Mouse (Mus musculus) telencephalon, adult 2 months (tissue): Measurements from ENCODE around the gene Grin2d.
"Not testable (repeated sequence)": the region's sequence is repeated elsewhere in the genome, so short reads cannot be mapped to it uniquely, and the experiment has no call there.

Experiments
- DNase-seq: peaks from one replicate; pipeline ENCODE4 v3.0.0-alpha.2; 2011; ENCODE audit warnings: low read depth, low spot score

Grin2d gene

DNA sequence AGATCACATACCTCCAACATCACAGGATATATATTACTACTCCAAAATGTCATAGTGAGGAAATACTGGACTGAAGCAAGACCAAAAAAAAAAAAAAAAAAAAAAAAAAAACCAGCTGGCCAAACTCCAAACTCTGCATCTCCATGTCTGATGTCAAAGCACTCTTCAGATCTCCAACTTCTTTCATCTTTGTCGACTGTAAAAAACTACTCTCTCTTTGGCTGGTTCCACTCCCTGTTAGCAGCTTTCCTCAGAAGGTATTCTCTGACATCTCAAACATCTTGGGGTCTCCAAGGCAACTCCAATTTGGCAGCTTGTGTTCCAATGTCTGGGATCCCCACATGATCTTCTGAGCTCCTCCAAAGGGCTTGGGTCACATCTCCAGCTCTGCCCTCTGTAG is at the start of gene Grin2d:
Grin2d (minus strand) TSS at position 101 of the 400 bp plus-strand sequence.
- not testable (repeated sequence) for DNase-seq

DNA sequence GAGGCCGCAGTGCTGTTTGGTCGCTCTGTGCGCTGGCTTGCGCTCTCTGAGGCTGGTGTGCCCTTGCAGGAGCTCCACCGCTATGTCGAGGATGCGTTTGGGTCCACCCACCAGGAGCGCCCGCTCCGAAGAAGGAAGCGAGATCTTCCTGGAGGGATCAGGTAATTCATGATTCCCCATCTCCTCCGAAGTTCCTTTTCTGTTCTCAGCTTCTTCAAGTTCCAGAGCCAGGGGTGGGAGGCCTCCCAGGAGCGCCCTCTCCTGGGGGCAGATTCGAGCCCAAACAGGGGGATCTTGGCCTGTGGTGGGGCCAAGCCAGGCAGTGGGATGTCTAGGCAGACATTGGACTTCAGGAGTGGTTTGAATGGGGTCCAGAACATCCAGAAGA is 46.2 kb upstream of the Grin2d start:
- DNase-seq, result no peak

DNA sequence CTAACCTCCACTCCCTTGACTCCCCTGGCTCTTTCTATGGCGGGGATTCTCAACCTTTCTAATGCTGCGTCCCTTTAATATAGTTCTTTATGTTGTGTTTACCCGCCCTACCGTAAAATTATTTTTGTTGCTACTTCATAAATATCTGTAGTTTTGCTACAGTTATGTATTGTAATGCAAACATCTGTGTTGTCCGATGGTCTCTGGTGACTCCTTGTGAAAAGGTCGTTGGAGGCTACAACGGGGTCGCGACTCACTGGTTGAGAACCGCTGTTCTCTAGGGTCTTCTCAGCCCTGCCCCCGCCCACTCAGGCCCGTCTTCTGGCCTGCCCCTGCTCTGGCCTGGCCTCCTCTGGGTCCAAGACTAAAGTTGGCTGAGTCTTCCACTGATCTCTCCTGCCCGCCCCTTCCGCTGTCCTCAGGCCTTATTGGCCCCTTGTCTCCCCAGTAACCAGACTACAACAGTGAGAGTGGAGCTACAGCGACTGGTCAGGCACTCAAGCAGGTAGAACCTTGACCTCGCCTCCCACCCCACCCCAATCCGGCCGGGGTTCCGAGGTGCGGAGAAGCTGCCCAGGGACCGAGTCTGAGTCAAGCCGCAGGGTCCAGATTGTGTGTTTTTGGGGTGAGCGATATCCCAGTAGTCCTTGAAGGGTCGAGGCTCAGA is 45.7 kb upstream of the Grin2d start, which contains the start of gene Ccdc114:
Ccdc114 (plus strand) TSS at position 311 of the 667 bp plus-strand sequence.
- no peak for DNase-seq

DNA sequence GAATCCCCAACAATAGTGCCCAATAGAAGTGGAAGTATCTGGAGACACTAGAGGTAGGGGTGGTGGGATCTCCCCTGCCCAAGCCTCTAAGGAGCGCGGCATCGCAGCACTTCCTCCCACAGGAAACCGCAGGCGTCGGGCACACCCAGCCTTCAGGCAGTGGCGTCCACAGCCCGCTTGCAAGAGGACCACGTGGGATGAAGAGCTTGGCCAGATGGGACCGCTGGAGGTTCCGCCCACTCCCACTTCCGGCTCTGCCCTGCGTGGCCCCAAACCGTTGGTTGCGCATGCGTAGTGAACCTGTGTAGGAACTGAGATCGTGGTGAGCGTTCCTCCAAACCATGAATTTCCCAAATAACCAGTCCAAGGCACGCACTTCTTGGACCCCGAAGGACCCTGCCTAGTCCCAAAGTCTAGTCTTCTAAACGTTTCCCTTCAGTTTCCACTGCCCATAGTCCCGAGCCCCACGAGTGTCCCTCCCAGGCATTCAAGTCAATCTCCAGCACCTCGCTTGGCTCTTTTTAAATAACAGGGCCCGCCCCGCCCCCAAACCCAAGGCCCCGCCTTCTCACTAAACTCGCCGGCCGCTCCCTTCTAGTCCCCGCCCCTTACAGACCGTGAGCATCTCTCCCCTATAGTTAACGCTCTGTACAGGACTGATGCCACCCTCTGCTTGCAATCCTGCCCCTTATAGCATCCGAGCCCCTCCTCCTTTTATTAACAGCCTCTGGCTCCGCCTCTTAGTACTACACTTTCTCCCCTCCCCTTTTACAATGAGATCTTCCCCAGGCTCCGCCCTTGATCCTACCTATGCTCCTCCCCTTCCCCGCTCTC is 45.0 kb upstream of the Grin2d start:
- DNase-seq, result peak; percentile 95

DNA sequence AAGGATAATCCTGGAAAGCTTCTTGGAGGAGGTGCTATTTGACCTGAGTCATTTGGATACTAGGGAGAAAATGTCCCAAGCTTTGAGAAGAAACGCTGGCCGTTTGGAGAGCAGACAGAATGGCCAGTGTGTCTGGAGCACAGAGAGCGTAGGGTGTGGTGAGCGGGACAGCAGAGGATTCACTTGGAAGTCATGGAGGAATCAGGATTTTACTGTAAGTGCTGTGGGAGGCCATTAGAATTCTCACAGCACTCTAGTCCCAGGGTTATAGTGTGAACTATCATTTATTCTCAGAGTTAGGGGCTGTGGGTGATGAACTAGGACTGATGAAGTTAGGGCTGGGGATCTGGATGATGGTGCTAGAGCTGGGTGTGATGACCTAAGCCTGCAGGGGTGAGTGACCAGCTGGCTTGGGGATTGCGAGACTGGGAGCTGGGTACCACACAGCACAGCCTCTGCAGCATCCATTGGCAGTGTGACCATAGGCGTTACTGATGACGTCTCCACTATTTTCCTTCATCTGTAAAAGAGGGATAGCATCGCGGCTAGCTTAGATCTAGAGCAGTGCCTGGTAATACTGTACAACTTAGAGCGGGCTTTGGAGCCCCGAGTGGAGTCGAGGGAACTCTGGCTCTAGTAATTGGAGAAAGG is 43.9 kb upstream of the Grin2d start:
- no peak for DNase-seq

DNA sequence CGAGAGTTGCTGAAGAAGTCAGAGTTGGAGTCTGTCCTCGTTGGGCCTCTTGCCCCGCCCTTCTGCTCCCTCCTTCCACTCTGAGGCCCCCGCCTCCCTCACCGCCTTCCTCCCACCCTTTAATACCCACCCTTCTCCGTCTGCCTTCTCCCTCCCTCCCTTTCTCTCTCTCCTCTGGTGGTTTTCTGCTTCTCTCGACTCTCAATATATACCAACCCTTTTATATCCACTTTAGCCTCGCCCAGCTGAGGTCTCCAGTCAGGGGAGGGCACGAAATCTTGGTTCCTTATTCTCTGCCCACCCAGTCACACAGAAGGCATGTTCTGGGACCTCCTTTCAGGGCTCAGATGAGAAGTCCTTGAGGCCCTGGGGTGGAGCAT is 43.1 kb upstream of the Grin2d start, which contains the start of gene Emp3:
Emp3 (minus strand) TSS at position 163 of the 380 bp plus-strand sequence.
- no peak for DNase-seq

DNA sequence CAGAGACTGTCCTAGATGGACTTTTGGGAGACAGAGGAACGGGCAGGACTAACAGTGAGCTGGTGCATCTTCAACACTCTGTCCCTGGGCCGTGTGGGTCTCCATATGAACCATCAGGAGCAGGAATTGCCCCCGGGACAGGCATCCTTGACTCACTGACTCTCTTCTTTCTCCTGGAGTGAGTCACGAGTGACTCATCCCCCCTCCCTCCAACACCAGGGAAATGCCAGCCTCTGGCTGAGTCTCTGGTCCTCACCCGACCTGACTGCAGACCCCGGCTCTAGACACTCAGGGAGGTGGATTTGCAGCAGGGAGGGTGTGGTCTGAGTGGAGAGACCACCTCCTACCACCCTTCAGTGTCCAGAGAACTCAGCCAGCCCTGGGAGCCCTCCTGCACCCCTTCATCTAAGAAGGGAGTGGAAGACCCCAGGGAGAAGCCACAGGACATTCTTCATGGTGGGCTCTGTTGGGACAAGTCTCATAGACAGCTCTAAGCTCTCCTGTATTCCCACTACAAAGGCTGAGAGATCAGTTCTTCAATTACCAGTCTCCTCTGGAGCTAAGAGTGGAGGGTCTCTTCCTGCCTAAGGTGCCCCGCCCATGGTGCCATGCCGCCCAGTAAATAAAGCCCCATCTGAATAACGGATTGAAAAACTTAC is 42.5 kb upstream of the Grin2d start:
- DNase-seq, result no peak

DNA sequence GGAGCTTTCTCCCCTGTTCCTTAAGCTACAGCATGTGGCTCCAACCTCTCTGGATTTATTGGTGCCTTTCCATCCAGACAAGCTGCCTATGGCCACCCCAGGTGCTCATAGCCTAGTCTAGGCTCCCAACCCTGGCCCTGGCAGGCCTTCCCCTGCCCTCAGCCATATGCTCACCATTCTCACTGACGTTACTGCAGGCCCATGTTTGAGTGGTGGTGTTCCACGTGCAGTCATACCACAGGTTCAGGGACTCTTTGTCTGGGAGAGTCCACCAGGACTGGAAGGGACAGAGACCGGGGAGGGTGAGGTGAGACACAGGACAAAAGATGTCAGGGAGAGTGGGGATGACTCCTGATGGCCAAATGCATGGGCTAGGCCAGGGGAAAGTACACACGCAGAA is 41.6 kb upstream of the Grin2d start:
- no peak for DNase-seq

DNA sequence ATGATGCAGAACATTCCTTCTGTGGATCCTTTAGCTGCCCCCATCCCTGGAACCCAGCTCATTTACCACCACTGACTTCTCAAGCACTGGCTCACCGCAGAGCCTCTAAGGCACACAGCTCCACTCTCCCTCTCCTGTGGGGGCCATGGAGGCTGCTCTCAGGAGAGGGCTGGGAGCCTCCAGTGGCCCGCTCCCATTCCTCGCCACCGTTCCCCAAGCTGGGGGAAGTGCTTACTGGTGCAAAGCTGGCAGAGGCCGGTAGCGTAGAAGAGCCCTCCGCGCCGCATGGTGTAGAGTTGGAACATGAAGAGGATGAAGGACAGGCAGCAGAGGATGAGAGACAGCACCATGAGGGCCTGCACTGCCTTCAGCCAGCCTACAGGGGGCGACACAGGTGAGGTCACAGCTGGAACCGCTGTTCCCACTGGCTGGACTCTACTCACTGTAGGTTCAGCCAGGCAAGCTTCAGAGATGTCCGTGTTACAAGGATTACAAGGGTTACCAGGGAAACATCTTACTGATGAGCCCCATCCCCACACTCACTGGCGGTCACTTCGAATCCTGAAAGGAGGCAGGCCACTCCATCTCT is 41.0 kb upstream of the Grin2d start:
- no peak for DNase-seq

DNA sequence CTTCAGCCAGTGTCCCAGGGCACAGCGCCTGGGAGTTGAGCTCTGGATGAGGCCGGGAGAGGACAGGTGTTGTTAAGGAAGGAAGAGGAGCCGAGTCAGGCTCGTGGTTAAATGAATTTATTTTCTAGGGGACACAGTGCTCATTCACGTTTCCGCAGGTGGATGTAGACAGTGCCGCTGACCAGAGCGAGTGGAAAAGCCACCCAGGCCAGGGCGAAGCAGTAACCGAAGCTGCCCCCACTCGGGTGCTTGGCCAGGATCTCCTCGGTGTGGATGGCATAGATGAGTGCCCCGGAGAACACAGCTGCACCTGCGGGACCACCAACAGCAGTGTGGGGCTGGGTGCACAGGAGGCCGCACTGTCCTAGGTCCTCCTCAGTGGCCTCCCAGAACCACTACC is 39.7 kb upstream of the Grin2d start:
- DNase-seq, result no peak

DNA sequence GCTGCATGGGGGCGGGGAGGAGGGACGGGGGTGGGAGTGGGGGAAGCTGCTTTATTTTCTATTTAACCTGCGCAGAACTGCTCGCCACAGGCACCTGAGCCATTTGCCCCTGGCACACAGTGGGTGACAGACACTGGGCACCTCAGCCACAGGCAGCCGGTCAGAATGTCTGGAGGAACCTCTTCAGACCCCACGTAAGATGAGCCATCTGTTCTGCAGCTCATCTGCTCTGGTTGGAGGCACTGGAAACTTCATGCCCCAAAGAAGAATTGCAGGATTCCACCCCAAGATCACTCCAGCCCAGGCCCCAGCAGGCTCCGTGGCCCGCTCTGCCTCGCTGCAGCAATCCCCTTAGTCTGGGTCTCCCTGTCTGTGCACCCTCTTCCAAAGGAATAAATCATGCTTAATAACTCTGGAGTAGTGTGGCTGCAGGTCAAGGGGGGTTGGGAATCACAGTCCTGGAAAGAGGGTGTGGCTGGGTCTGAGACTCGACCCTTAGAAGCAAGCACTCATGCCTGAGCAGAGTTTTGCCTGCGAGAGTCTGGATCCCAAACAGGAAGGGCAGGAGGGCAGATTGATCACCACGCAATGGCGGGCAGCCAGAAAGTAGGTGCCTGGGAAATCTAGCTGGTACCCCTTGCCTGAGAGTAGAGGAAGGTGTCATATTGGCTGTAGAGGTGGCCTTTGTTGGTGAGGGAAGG is 39.0 kb upstream of the Grin2d start:
- DNase-seq, result no peak

DNA sequence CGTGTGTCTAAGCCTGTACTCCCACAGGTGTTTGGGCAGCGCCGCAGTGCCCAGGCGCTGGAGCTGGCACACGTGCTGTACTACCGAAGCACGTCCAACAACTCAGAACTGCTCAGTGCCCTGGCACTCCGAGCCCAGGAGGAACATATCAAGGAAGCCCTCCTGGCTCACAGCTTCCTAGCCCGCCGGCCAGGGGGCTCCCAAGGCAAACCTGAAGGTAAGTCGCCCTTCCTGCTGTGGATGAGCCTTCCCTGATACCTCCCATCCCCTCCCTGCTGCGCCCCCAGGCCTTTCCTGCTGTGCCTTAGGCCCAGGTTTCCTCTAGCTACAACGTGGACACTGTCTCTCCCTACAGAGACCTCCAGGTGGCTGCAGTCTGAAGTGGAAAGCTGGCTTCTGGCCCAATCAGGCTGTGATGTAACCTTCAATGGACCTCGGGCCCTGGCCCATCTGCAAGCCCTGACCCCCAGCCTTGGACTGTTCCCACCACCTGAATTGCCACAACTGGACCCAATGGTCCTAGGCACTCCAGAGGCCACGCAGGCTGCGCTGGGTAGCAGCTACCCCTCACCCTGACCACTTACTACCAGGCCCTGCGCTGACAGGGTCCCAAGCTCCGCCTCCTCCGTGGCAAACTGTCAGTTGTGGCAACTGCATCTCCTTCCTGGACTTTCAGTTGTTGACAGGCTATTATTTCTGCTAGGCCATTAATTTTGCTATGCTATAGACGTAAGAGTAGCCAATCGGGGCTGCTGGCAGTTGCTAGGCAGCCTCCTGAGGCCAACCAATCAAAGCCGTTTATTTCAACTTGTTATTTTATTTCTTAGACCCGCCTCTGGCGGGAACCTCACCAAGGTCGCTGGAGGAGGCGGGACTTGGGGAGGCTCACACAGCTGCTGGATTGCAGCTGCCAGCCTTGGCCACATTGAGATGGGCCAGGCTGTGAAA is 38.2 kb upstream of the Grin2d start:
- DNase-seq, result peak; percentile 86

DNA sequence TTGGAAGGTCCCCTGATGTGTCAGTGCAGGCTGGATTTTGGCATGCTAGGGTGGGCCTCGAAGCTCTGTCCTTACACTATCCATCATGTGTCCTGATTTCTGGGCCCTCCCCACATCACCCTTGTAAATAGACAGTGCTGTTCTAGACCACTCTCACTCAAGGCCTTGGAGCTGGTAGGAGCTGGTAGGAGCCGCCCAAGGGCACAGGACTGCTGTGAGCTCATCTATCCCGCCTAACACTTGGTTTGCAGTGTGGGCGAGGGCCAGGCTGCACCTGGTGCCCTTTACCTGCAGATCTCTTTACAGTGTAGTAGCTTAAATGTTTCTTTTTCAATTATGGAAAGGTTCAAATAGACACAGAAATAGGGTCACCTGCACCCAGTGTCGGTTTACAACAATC is 36.8 kb upstream of the Grin2d start:
- DNase-seq, result no peak

DNA sequence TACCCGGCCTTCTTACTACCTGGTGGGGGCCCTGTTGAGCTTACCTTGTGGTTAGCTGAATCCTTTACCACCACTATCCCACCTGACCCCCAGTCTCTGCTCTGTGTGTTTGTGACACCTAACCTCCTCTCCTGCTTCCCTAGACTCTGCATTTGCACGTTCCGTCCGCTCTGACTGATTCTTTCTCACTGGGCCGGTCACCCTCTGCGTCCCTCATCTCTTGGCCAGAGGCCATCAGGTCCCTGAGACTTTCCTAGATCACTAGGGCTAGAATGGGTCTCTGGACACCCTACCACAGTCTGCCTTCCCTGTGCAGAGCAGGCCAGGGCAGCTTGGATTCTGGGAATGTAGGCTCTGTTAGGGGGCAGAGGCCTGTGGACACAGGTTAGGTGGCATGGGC is 35.9 kb upstream of the Grin2d start:
- DNase-seq, result no peak

DNA sequence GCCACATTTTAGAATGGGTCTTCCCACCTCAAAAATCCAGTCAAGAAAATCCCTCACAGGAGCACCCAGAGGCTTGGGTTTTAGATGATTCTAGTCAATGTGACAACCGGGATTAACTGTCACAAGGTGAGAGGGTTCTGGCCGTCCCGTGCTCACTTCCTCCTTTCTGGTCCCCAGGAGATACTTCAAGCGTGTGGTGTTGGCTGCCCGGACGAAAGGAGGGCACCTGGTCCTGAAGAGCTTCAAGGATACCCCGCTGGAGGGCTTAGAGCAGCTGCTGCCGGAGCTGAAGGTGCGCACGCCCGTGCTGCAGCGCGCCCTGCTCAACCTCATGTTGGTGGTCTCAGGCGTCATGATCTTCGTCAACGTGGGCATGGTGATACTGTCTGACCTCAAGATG is 31.0 kb upstream of the Grin2d start:
- no peak for DNase-seq

DNA sequence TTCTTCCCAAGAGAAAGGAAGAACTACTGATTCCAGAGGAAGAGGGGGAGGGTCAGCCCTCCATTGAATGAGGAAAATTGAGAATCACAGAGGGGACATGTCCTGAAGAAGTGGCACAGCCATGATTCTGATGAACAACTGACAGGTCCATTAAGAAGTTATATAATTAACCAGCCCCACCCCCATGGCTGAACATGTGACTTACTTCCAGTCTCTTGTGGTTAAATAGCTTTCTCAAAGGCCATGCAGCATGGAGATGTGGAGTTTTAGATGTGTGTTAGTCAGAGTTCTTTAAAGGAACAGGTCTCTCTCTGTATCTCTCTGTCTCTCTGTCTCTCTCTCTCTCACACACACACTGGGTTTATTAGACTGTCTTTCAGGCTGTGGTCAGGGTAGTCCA is 30.2 kb upstream of the Grin2d start:
- DNase-seq, result no peak

DNA sequence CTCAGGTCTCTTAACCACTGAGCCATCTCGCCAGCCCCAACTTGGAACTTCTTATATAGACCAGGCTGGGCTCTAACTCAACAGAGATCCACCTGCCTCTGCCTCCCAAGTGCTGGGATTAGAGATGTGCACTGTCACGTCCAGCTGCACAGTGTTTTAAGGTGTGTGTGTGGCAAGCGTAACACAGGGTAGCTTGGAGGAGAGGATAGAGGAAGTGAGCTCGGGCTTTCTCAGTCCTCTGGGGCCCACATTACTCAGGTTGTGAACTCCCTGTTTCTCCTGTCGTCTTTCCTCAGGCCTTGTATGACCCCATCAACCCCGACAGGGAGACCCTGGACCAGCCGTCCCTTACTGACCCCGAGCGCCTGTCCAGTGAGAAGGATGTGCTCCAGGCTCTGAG is 28.4 kb upstream of the Grin2d start:
- DNase-seq, result no peak

DNA sequence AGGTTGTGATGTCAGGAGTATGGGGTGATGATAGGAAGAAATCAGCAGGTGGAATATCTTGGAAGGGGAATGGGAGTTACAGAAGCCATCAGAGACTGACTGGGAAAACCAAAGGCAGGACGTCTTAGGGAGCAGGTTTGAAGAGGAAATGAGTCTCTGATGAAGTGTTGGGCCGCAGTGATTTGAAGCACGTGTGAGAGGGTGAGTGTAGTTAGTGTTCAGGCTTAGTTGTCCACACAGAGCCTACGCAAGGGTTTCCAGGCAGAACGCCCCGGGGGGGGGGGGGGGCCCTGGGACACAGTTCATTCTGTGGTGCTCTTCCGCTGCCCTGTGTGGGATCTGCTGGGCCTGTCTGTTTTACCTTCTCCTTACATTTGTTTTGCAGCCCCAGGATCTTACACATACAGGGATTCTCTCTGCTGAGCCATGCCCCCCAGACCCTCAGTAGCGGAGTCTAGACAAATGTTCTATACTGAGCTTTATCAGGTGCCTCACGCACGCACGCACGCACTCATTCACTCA is 24.4 kb upstream of the Grin2d start:
- no peak for DNase-seq

DNA sequence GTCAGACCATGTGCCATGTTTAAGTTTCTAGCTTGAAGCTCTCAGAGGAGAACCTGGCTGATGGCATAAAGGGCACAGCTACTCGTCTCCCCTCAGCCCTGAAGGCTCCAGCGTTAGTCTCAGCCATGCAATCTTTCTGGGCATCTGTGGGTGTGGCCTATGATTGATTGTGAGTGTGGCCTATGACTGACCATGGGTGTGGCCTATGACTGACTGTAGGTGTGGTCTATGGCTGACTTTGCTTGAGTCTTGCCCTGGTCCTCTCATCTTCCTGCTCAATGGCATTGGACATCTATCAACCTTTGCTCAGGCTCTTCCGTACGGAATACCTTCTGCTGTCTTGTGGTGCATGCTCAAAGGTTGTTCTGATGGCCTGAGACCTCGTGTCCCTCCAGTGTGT is 23.4 kb upstream of the Grin2d start:
- no peak for DNase-seq

DNA sequence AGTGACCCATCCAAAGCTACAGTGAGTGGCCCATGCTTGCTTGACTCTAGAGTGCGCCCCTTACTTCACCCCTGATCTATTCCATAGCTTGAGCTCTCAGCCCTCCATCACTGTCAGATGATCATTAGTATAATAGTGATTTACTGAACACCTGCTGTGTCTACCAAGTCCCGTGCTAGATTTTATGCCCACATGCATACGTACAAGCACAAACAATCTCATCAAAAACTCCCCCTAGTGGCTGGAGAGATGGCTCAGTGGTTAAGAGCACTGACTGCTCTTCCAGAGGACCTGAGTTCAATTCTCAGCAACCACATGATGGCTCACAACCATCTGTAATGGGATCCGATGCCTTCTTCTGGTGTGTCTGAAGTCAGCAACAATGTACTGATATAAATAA is 19.9 kb upstream of the Grin2d start:
- DNase-seq, result not testable (repeated sequence)
